Mouse (Mus musculus) heart, embryonic 15.5 days (tissue): Measurements from ENCODE around the gene Pcare. TPM values are rescaled to one million over a fixed set of nuclear protein-coding genes. Genes with fewer than 3 reads are reported as not detected.

Experiments used
- ATAC-seq: fragments of 200-750 bp; cut with Nextera tagmentation; replicated peaks from 2 replicates; pipeline ENCODE4 v1.8.0; 2017; ENCODE audit warnings: low read depth, moderate TSS enrichment; ENCODE audit not compliant: insufficient number of reproducible peaks, insufficient read depth, low FRiP score
- H3K27ac ChIP-seq: fragments of 300-500 bp; sonication (generic); 2 replicates; pipeline ENCODE4 v1.5.1; 2015; ENCODE audit warnings: mild to moderate bottlenecking, inconsistent platforms
- H3K27me3 ChIP-seq: fragments of 300-500 bp; sonication (generic); 2 replicates; pipeline ENCODE4 v1.6.1; 2015; ENCODE audit warnings: inconsistent platforms
- H3K36me3 ChIP-seq: fragments of 300-500 bp; sonication (generic); 2 replicates; pipeline ENCODE4 v1.6.1; 2015; ENCODE audit warnings: mild to moderate bottlenecking, inconsistent platforms
- H3K4me1 ChIP-seq: fragments of 300-500 bp; sonication (generic); replicated peaks from 2 replicates; pipeline ENCODE4 v1.6.1; 2015; ENCODE audit warnings: inconsistent platforms
- H3K4me2 ChIP-seq: fragments of 300-500 bp; sonication (generic); 2 replicates; pipeline ENCODE4 v1.6.1; 2015; ENCODE audit warnings: inconsistent platforms, mild to moderate bottlenecking, moderate library complexity
- H3K4me3 ChIP-seq: fragments of 300-500 bp; sonication (generic); 2 replicates; pipeline ENCODE4 v1.5.1; 2015; ENCODE audit warnings: mild to moderate bottlenecking, inconsistent platforms
- H3K9ac ChIP-seq: fragments of 300-500 bp; sonication (generic); 2 replicates; pipeline ENCODE4 v1.6.1; 2015; ENCODE audit warnings: mild to moderate bottlenecking, inconsistent platforms
- H3K9me3 ChIP-seq: fragments of 300-500 bp; sonication (generic); replicated peaks from 2 replicates; pipeline ENCODE4 v1.6.1; 2016; ENCODE audit warnings: inconsistent platforms
- WGBS: fragments of 180-500 bp; shearing (Covaris S2); methylation state at CpG from one replicate; pipeline ENCODE4 v1.1.7; 2015; ENCODE audit warnings: mixed read lengths; 5-methylcytosine and 5-hydroxymethylcytosine counted together
- polyA plus RNA-seq: library from polyadenylated mRNA; unstranded; fragments of >200 nt; fragmentation: Nextera tagmentation; extraction: Ambion mirVana; gene quantifications from 2 replicates; pipeline ENCODE4 v1.2.1, GENCODE M21; 2015

Gene Pcare
- polyA plus RNA-seq, 1 experiment from 2014 or later, result 0.03 TPM

DNA sequence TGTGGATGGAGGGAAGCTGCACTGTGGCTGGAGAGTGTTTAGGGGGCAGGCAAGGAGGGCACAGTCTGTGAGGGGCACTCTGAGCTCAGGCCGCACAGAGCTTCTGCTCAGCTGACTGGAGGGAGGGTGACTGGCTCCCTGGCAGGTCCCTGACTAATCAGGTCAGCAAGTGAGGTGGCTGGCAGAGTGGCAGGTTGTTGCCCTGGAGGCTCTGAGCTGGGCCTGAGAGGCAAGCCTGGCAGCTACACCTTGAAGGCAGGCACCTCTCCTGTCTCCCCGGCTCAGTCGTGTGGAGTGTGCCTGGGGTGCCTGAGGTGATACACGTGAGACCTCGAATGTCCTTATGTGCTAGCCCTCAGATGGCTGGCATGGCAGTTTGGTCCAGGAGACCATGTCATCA lies 56.3 kb downstream of the Pcare start:
- ATAC-seq, result no peak
- no peaks in the 10 kb centered on the region for H3K27me3 ChIP-seq
- no peak overlapping the region for H3K4me3 ChIP-seq
- 80% methylated on average over 5 of the region's 5 CpGs for WGBS
- H3K36me3 ChIP-seq, result no peaks in the 10 kb centered on the region
- no peaks in the 10 kb centered on the region for H3K9me3 ChIP-seq
- H3K4me1 ChIP-seq, result peaks cover 38% of the 10 kb centered on the region
- no peak overlapping the region; the same call in 1 of the 2 replicates for H3K9ac ChIP-seq
- no peak overlapping the region; the same call in 1 of the 2 replicates for H3K27ac ChIP-seq
- H3K4me2 ChIP-seq, result no peak overlapping the region

DNA sequence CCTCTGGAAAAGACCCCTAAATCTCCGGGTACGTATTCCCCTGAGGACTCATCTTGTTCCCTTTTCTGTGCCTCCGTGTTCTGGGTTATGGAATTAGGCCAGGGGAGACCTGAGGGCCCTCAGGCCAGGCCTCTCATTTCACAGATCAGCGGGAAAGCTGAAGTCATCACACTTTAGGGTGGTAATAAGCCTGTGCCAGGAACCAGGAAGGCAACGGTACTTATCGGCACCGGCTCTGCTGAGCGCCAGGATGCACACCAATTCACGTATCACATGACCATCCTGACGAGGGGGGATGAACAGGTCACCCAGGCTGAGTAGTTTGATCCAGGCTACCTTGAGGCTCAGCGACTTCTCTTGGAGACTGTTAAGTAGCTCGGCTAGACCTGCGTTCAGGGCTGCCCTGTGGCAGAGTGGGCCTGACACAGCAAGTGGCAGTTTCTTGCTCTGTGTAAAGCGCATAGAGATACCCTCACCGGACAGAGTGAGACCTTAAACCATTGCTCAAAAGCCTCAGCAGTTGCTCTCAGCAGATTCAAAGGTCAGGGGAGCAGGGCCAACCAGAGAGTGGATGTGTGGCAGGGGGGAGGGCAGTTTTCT lies 56.9 kb downstream of the Pcare start:
- WGBS, result 66% methylated on average over 15 of the region's 15 CpGs
- no peak overlapping the region for H3K4me3 ChIP-seq
- no peak for ATAC-seq
- H3K27ac ChIP-seq, result no peak overlapping the region; the same call in 1 of the 2 replicates
- H3K9me3 ChIP-seq, result no peaks in the 10 kb centered on the region
- no peak overlapping the region for H3K4me2 ChIP-seq
- peaks cover 38% of the 10 kb centered on the region for H3K4me1 ChIP-seq
- H3K36me3 ChIP-seq, result no peaks in the 10 kb centered on the region
- no peak overlapping the region; the same call in 1 of the 2 replicates for H3K9ac ChIP-seq
- H3K27me3 ChIP-seq, result no peaks in the 10 kb centered on the region

DNA sequence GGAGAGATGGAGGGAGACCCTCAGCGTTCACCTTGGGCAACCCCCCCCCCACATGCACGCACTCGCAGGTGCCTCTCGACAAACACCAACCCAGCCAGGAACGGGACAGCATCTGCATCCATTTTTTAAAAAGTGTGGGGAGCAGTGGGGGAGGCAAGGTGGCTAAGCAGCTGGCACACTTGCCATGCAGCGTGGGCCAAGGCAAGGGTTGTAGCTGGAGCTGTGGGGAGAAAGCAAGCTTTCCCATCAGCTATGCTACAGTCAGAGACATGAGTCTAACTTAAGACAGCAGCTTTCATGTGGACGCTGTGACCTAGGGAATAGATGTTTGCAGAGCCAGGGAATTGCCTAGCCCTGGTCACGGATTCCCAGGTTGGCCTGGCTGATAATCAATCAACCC lies 57.5 kb downstream of the Pcare start:
- Histone ChIP-seq H3K9ac (no peak overlapping the region), H3K36me3 (no peaks in the 10 kb centered on the region), H3K4me2 (no peak overlapping the region), H3K4me3 (no peak overlapping the region), H3K27ac (no peak overlapping the region), H3K9me3 (no peaks in the 10 kb centered on the region), H3K4me1 (peaks cover 38% of the 10 kb centered on the region), H3K27me3 (no peaks in the 10 kb centered on the region)
- ATAC-seq, result no peak
- WGBS, result 92% methylated on average over 8 of the region's 8 CpGs

DNA sequence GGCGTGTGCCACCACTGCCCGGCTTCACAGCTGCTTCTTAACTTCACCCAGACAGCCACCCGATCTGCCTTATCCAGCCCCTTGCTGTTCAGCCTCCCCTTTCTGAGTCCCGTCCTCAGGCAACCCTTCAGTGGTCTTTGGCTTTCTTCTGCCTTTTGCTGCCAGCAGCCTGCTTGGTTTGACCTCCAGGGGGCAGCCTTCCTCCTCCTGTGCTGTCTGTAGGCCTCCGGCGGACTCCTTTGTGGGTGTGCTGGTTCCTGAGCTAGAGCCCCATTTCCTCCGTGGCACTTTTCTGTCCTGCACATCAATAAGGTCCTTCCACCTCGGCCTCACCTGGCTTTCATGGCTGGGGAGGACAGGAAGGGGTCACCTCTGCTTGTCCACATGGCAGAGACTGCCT lies 58.9 kb downstream of the Pcare start:
- H3K27me3 ChIP-seq, result no peaks in the 10 kb centered on the region
- WGBS, result 65% methylated on average over 8 of the region's 8 CpGs
- H3K9me3 ChIP-seq, result no peaks in the 10 kb centered on the region
- H3K4me1 ChIP-seq, result peaks cover 34% of the 10 kb centered on the region
- no peak overlapping the region for H3K27ac ChIP-seq
- no peak overlapping the region for H3K4me3 ChIP-seq
- H3K9ac ChIP-seq, result no peak overlapping the region
- ATAC-seq, result no peak
- H3K36me3 ChIP-seq, result no peaks in the 10 kb centered on the region
- no peak overlapping the region for H3K4me2 ChIP-seq

Other genes with a start within 250 kb of the Pcare start
- 31.8 and 32.3 TPM in 2 replicates for gene Ndc80, start 226.0 kb downstream of the Pcare start, polyA plus RNA-seq
- gene Spdya, start 200.8 kb downstream of the Pcare start, polyA plus RNA-seq, result 0.23 and 0.39 TPM in 2 replicates
- 32.4 and 40.5 TPM in 2 replicates for gene Wdr43, start 137.0 kb downstream of the Pcare start, polyA plus RNA-seq
- 2.3 and 2.6 TPM in 2 replicates for gene Togaram2, start 79.6 kb downstream of the Pcare start, polyA plus RNA-seq
- gene Clip4, start 15.6 kb upstream of the Pcare start, polyA plus RNA-seq, result 35.4 and 37.7 TPM in 2 replicates